Mouse (Mus musculus): ENCODE results near the gene Vsig2. TPM values are rescaled to one million over a fixed set of nuclear protein-coding genes. Genes with fewer than 3 reads are reported as not detected.
A peak's percentile ranks its signal among the peaks of the same experiment; 100 is the strongest.

Vsig2 gene
- total RNA-seq, 1 experiment, result 4.8 TPM

- in situ Hi-C loops (cut with MboI; ENCODE audit: low sequenced_read_pairs in 2 of 2, unreplicated experiment in 2 of 2), result loop anchor here in 1 of 2 experiments (10.0 kb wide), 1 partner anchor 110 kb away; the partner anchor contains the start of gene Robo3
- Histone ChIP-seq H3K9me3 (ENCODE audit: control insufficient read depth, insufficient read depth, low read depth, low read length) (no peaks in the 10 kb centered on the region), H3K36me3 (ENCODE audit: control insufficient read depth, insufficient read depth, low read length, poor library complexity, severe bottlenecking) (no peaks in the 10 kb centered on the region), H3K4me1 (ENCODE audit: control insufficient read depth in 2 of 2, insufficient read depth in 2 of 2, low read length in 2 of 2, poor library complexity in 1 of 2) (peaks cover 2 to 20% of the 10 kb centered on the region in 2 experiments; a peak in 1 of 4 replicates), H3K27ac (ENCODE audit: insufficient read depth, low read depth, low read length, poor library complexity, severe bottlenecking) (peak overlapping the region; percentile 75; the same call in 1 of the 2 replicates), H3K9ac (ENCODE audit: insufficient read depth, low read depth, low read length, poor library complexity, severe bottlenecking) (peak overlapping the region; percentile 58; the same call in 1 of the 2 replicates), H3K4me3 (ENCODE audit: insufficient read depth in 1 of 2, low read depth in 1 of 2, low read length in 2 of 2, poor library complexity in 1 of 2, severe bottlenecking in 1 of 2) (peak overlapping the region; percentile 44 to 52)
- DNase-seq (ENCODE audit: low read depth, low spot score), result peak; percentile 68
- TF ChIP-seq ZNF384 (IDR thresholded peaks at IDR 0.05; ENCODE audit: low read depth, low read length), result peak; percentile 67
- no peak for TF ChIP-seq ZC3H11A (IDR thresholded peaks at IDR 0.05; ENCODE audit: borderline replicate concordance, low read depth, low read length)
These were observed 5.6 kb downstream of the Vsig2 start for GRCm38 (mm10) chr9:37544447-37545165.

GRCm38 (mm10) chr9:37545166-37545610 is 6.1 kb downstream of the Vsig2 start:
- H3K9me3 ChIP-seq (ENCODE audit: control insufficient read depth, insufficient read depth, low read depth, low read length), result no peaks in the 10 kb centered on the region
- H3K4me1 ChIP-seq (ENCODE audit: control insufficient read depth in 2 of 2, insufficient read depth in 2 of 2, low read length in 2 of 2, poor library complexity in 1 of 2), result peaks cover 2 to 19% of the 10 kb centered on the region in 2 experiments; a peak in 1 of 4 replicates
- H3K9ac ChIP-seq (ENCODE audit: insufficient read depth, low read depth, low read length, poor library complexity, severe bottlenecking), result peak overlapping the region; percentile 58
- no peak for DNase-seq (ENCODE audit: low read depth, low spot score)
- H3K36me3 ChIP-seq (ENCODE audit: control insufficient read depth, insufficient read depth, low read length, poor library complexity, severe bottlenecking), result no peaks in the 10 kb centered on the region
- H3K27ac ChIP-seq (ENCODE audit: insufficient read depth, low read depth, low read length, poor library complexity, severe bottlenecking), result peak overlapping the region; percentile 75; the same call in 1 of the 2 replicates
- in situ Hi-C loops (cut with MboI; ENCODE audit: low sequenced_read_pairs in 2 of 2, unreplicated experiment in 2 of 2), result loop anchor here in 1 of 2 experiments (10.0 kb wide), 1 partner anchor 110 kb away; the partner anchor contains the start of gene Robo3
- peak overlapping the region; percentile 44 to 52 for H3K4me3 ChIP-seq (ENCODE audit: insufficient read depth in 1 of 2, low read depth in 1 of 2, low read length in 2 of 2, poor library complexity in 1 of 2, severe bottlenecking in 1 of 2)
- no peak for TF ChIP-seq ZNF384 (IDR thresholded peaks at IDR 0.05; ENCODE audit: low read depth, low read length)
- no peak for TF ChIP-seq ZC3H11A (IDR thresholded peaks at IDR 0.05; ENCODE audit: borderline replicate concordance, low read depth, low read length)
- TF ChIP-seq MAFK (IDR thresholded peaks at IDR 0.05; ENCODE audit: insufficient read depth, low read depth, low read length), result no peak
- TF ChIP-seq CHD2 (IDR thresholded peaks at IDR 0.05; ENCODE audit: low read depth, low read length), result no peak
- no peak for TF ChIP-seq HCFC1 (IDR thresholded peaks at IDR 0.05; ENCODE audit: borderline replicate concordance, insufficient read depth, low read length)

DNA sequence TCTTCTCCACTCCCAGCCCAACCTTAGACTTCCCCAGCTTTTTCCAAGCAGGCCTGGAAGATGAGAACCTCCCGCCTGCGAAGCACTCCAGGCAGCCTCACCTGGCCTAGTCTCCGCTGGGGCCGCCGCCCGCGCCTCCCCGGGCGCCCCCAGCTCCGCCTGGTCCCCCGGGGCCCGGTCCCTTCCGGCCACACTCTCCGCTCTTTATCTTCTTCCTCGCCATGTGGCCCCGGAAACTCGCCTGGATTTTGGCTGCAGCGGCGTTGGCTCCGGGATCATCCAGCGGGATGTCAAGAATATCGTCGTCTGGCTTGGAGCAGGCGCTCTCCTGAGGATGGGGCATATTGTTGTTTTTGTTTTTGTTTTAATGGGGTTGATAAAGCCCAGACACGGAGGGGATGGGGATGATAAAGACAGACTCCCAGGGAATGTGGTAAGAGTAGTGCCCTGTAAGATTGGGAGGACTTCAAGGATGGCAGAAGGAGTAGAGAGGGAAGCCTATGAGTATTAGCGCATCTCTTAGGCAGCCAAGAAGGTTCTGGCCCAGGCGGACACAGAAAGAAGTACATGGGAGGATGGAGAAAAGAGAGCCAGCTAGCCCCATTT is 6.9 kb downstream of the Vsig2 start:
- Histone ChIP-seq H3K4me3 (ENCODE audit: insufficient read depth in 1 of 2, low read depth in 1 of 2, low read length in 2 of 2, poor library complexity in 1 of 2, severe bottlenecking in 1 of 2) (peak overlapping the region; percentile 44 to 52; a peak in 3 of 4 replicates), H3K36me3 (ENCODE audit: control insufficient read depth, insufficient read depth, low read length, poor library complexity, severe bottlenecking) (no peaks in the 10 kb centered on the region), H3K9ac (ENCODE audit: insufficient read depth, low read depth, low read length, poor library complexity, severe bottlenecking) (peak overlapping the region; percentile 58; the same call in 1 of the 2 replicates), H3K9me3 (ENCODE audit: control insufficient read depth, insufficient read depth, low read depth, low read length) (no peaks in the 10 kb centered on the region), H3K4me1 (ENCODE audit: control insufficient read depth in 2 of 2, insufficient read depth in 2 of 2, low read length in 2 of 2, poor library complexity in 1 of 2) (peaks cover 2 to 18% of the 10 kb centered on the region in 2 experiments; a peak in 1 of 4 replicates), H3K27ac (ENCODE audit: insufficient read depth, low read depth, low read length, poor library complexity, severe bottlenecking) (no peak overlapping the region; the same call in 1 of the 2 replicates)
- TF ChIP-seq ZNF384 (IDR thresholded peaks at IDR 0.05; ENCODE audit: low read depth, low read length) (no peak), MAFK (IDR thresholded peaks at IDR 0.05; ENCODE audit: insufficient read depth, low read depth, low read length) (no peak), ZC3H11A (IDR thresholded peaks at IDR 0.05; ENCODE audit: borderline replicate concordance, low read depth, low read length) (no peak), HCFC1 (IDR thresholded peaks at IDR 0.05; ENCODE audit: borderline replicate concordance, insufficient read depth, low read length) (no peak)
- in situ Hi-C loops (cut with MboI; ENCODE audit: low sequenced_read_pairs in 2 of 2, unreplicated experiment in 2 of 2), result loop anchor here in 1 of 2 experiments (10.0 kb wide), 1 partner anchor 111 kb away; the partner anchor contains the start of gene Robo3
- DNase-seq (ENCODE audit: low read depth, low spot score), result no peak

- no peaks in the 10 kb centered on the region for H3K9me3 ChIP-seq (ENCODE audit: control insufficient read depth, insufficient read depth, low read depth, low read length)
- TF ChIP-seq ZC3H11A (IDR thresholded peaks at IDR 0.05; ENCODE audit: borderline replicate concordance, low read depth, low read length) (no peak), MAFK (IDR thresholded peaks at IDR 0.05; ENCODE audit: insufficient read depth, low read depth, low read length) (no peak)
- no peak overlapping the region for H3K4me3 ChIP-seq (ENCODE audit: insufficient read depth in 1 of 2, low read depth in 1 of 2, low read length in 2 of 2, poor library complexity in 1 of 2, severe bottlenecking in 1 of 2)
- in situ Hi-C loops (cut with MboI; ENCODE audit: low sequenced_read_pairs in 2 of 2, unreplicated experiment in 2 of 2), result loop anchor here in 1 of 2 experiments (10.0 kb wide), 1 partner anchor 112 kb away; the partner anchor contains the start of gene Robo3
- DNase-seq (ENCODE audit: low read depth, low spot score), result no peak
- H3K4me1 ChIP-seq (ENCODE audit: control insufficient read depth in 2 of 2, insufficient read depth in 2 of 2, low read length in 2 of 2, poor library complexity in 1 of 2), result peaks cover 2 to 20% of the 10 kb centered on the region in 2 experiments; a peak in 1 of 4 replicates
- H3K9ac ChIP-seq (ENCODE audit: insufficient read depth, low read depth, low read length, poor library complexity, severe bottlenecking), result no peak overlapping the region
- H3K36me3 ChIP-seq (ENCODE audit: control insufficient read depth, insufficient read depth, low read length, poor library complexity, severe bottlenecking), result no peaks in the 10 kb centered on the region
- no peak overlapping the region for H3K27ac ChIP-seq (ENCODE audit: insufficient read depth, low read depth, low read length, poor library complexity, severe bottlenecking)
These were observed 7.8 kb downstream of the Vsig2 start for GRCm38 (mm10) chr9:37546889-37547288.
